Mouse (Mus musculus) kidney, embryonic 16.5 days (tissue): ENCODE data around the gene Nxn. TPM values are rescaled to one million over a fixed set of nuclear protein-coding genes. Genes with fewer than 3 reads are reported as not detected.

ENCODE experiments used
- ATAC-seq: fragments of 200-750 bp; cut with Nextera tagmentation; 2 replicates; pipeline ENCODE4 v1.8.0; 2017; ENCODE audit warnings: moderate TSS enrichment; ENCODE audit not compliant: low FRiP score, low TSS enrichment
- H3K27ac ChIP-seq: fragments of 300-500 bp; sonication (generic); 2 replicates; pipeline ENCODE4 v1.5.1; 2014; ENCODE audit warnings: low read length
- H3K27me3 ChIP-seq: fragments of 300-500 bp; sonication (generic); 2 replicates; pipeline ENCODE4 v1.6.1; 2014; ENCODE audit warnings: low read length, control low read depth, mixed read lengths; ENCODE audit not compliant: insufficient read depth
- H3K36me3 ChIP-seq: fragments of 300-500 bp; sonication (generic); 2 replicates; pipeline ENCODE4 v1.6.1; 2014; ENCODE audit warnings: low read length, control low read depth, mixed read lengths; ENCODE audit not compliant: insufficient read depth
- H3K4me1 ChIP-seq: fragments of 300-500 bp; sonication (generic); 2 replicates; pipeline ENCODE4 v1.6.1; 2014; ENCODE audit warnings: low read length, control low read depth, mixed read lengths; ENCODE audit not compliant: insufficient read depth
- H3K4me2 ChIP-seq: fragments of 300-500 bp; sonication (generic); replicated peaks from 2 replicates; pipeline ENCODE4 v1.6.1; 2014; ENCODE audit warnings: low read depth, low read length
- H3K4me3 ChIP-seq: fragments of 300-500 bp; sonication (generic); 2 replicates; pipeline ENCODE4 v1.5.1; 2014; ENCODE audit warnings: mild to moderate bottlenecking, low read length
- H3K9ac ChIP-seq: fragments of 300-500 bp; sonication (generic); replicated peaks from 2 replicates; pipeline ENCODE4 v1.6.1; 2014; ENCODE audit warnings: low read length
- H3K9me3 ChIP-seq: fragments of 300-500 bp; sonication (generic); 2 replicates; pipeline ENCODE4 v1.6.1; 2016; ENCODE audit warnings: low read length, control low read depth
- WGBS: fragments of 180-500 bp; shearing (Covaris S2); extraction: QIAGEN DNeasy Blood & Tissue Kit; methylation state at CpG from one replicate; pipeline ENCODE4 v1.1.7; 2014; 5-methylcytosine and 5-hydroxymethylcytosine counted together
- polyA plus RNA-seq: library from polyadenylated mRNA; unstranded; fragments of >200 nt; fragmentation: Nextera tagmentation; extraction: Ambion mirVana; gene quantifications from 2 replicates; pipeline ENCODE4 v1.2.1, GENCODE M21; 2015

Gene Nxn
- polyA plus RNA-seq, 1 experiment from 2014 or later: 26.9 TPM

DNA sequence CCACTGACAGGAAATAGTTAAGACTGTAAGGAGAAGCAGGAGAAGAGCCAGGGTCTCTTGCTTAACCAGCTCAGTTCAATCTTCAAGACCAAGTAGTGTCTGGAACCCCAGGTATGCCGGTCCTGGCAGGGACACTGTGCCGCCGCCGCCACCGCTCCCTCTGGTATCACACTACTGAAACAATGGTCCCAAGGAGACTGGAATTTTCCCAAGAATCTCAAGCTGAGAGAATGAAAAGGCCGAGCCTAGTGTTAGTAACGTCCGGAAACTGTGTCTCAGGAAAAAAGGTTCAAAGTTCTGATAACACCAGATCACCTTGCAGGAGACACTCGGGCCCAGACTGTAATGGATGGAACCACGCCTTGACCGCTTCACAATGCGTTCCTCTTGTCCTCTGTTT is 41.5 kb downstream of the Nxn start:
- H3K9ac ChIP-seq: no peak overlapping the region
- no peak overlapping the region for H3K27ac ChIP-seq
- H3K4me3 ChIP-seq: no peak overlapping the region
- 80% methylated on average over 12 of the region's 12 CpGs for WGBS
- peaks cover 75% of the 10 kb centered on the region for H3K4me1 ChIP-seq
- H3K27me3 ChIP-seq: no peaks in the 10 kb centered on the region
- no peak overlapping the region for H3K4me2 ChIP-seq
- ATAC-seq: no peak
- no peaks in the 10 kb centered on the region for H3K9me3 ChIP-seq
- no peaks in the 10 kb centered on the region for H3K36me3 ChIP-seq

GRCm38 (mm10) chr11:76356091-76356490 is 42.8 kb downstream of the Nxn start:
- peaks cover 82% of the 10 kb centered on the region for H3K4me1 ChIP-seq
- no peaks in the 10 kb centered on the region for H3K9me3 ChIP-seq
- H3K27ac ChIP-seq: no peak overlapping the region
- no peaks in the 10 kb centered on the region for H3K27me3 ChIP-seq
- no peak overlapping the region for H3K9ac ChIP-seq
- ATAC-seq: no peak
- WGBS: 79% methylated on average over 11 of the region's 11 CpGs
- no peak overlapping the region for H3K4me2 ChIP-seq
- H3K4me3 ChIP-seq: no peak overlapping the region
- H3K36me3 ChIP-seq: no peaks in the 10 kb centered on the region

DNA sequence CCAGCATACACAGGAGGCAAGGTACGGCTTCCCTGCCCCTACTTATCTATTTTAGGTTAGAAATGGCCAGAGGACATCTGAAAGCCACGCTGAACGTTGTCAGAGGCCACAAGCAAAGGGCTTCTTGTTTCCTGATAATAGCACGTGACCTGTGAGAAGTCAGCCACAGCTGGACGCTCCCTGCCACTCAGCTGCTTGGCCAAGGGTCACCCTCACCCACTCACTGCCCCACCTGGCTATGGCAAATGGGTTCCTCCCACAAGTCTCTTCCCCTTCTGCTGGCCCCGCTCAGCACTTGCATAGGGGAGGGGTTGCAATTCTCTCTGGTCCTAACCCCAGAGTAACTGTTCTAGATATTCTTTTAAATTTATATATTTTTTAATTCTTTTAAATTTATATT is 43.5 kb downstream of the Nxn start:
- 40% methylated on average over 6 of the region's 6 CpGs for WGBS
- Histone ChIP-seq H3K4me1 (peaks cover 85% of the 10 kb centered on the region), H3K4me3 (no peak overlapping the region), H3K4me2 (no peak overlapping the region), H3K27me3 (no peaks in the 10 kb centered on the region), H3K36me3 (no peaks in the 10 kb centered on the region), H3K27ac (no peak overlapping the region), H3K9me3 (no peaks in the 10 kb centered on the region), H3K9ac (no peak overlapping the region)
- ATAC-seq: peak; percentile 64; the same call in 1 of the 2 replicates

GRCm38 (mm10) chr11:76352861-76353558 is 45.9 kb downstream of the Nxn start:
- Histone ChIP-seq H3K9ac (no peak overlapping the region), H3K9me3 (no peaks in the 10 kb centered on the region), H3K4me2 (no peak overlapping the region), H3K36me3 (no peaks in the 10 kb centered on the region), H3K27ac (peak overlapping the region; percentile 66), H3K4me3 (no peak overlapping the region), H3K4me1 (peaks cover 84% of the 10 kb centered on the region), H3K27me3 (no peaks in the 10 kb centered on the region)
- WGBS: 50% methylated on average over 16 of the region's 16 CpGs
- no peak for ATAC-seq

GRCm38 (mm10) chr11:76351624-76352011 is 47.3 kb downstream of the Nxn start:
- H3K4me3 ChIP-seq: no peak overlapping the region
- WGBS: 21% methylated on average over 3 of the region's 3 CpGs
- no peak overlapping the region for H3K9ac ChIP-seq
- H3K4me1 ChIP-seq: peaks cover 74% of the 10 kb centered on the region
- H3K27me3 ChIP-seq: no peaks in the 10 kb centered on the region
- 0 out of 2 replicates have a peak overlapping the region, but pooled peaks have one; percentile 30 for H3K27ac ChIP-seq
- no peak for ATAC-seq
- 0 out of 2 replicates have a peak overlapping the region, but pooled peaks have one; percentile 7 for H3K4me2 ChIP-seq
- no peaks in the 10 kb centered on the region for H3K36me3 ChIP-seq
- no peaks in the 10 kb centered on the region for H3K9me3 ChIP-seq

- 30% methylated on average over 10 of the region's 10 CpGs for WGBS
- H3K4me2 ChIP-seq: 0 out of 2 replicates have a peak overlapping the region, but pooled peaks have one; percentile 7
These were observed 47.9 kb downstream of the Nxn start for GRCm38 (mm10) chr11:76350931-76351623.

GRCm38 (mm10) chr11:76349833-76350232 is 49.1 kb downstream of the Nxn start:
- H3K9ac ChIP-seq: 0 out of 2 replicates have a peak overlapping the region, but pooled peaks have one; percentile 25
- no peak overlapping the region for H3K4me3 ChIP-seq
- peak overlapping the region; percentile 52 for H3K27ac ChIP-seq
- no peaks in the 10 kb centered on the region for H3K27me3 ChIP-seq
- ATAC-seq: no peak
- H3K9me3 ChIP-seq: no peaks in the 10 kb centered on the region
- WGBS: 47% methylated on average over 5 of the region's 5 CpGs
- H3K4me2 ChIP-seq: no peak overlapping the region
- no peaks in the 10 kb centered on the region for H3K36me3 ChIP-seq
- H3K4me1 ChIP-seq: peaks cover 61% of the 10 kb centered on the region

More at GRCm38 (mm10) chr11:76350931-76351623, 47.9 kb downstream of the Nxn start:
- no peak for ATAC-seq
- no peak overlapping the region for H3K4me3 ChIP-seq
- no peaks in the 10 kb centered on the region for H3K9me3 ChIP-seq
- H3K27ac ChIP-seq: no peak overlapping the region
- H3K4me1 ChIP-seq: peaks cover 73% of the 10 kb centered on the region
- no peaks in the 10 kb centered on the region for H3K36me3 ChIP-seq
- H3K9ac ChIP-seq: no peak overlapping the region
- H3K27me3 ChIP-seq: no peaks in the 10 kb centered on the region

DNA sequence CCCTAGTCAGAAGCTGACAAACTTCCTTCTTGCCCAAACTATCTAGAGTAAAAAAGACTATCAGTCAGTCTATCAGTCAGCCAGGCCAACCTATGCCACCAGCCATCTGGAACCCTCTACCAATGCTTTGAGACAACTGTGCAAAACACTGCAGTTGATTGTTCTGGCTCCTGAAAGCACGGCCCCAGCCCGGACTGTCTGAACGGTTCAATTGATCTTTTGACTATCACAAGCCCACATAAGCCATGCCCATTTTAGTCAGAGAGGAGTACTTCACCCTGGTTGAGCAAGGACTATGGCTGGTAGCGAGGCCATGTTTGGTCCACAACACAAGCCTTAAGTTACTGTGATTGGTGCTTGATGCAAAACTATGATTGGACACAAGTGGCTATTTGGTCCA is 51.4 kb downstream of the Nxn start:
- no peaks in the 10 kb centered on the region for H3K9me3 ChIP-seq
- no peak overlapping the region for H3K4me2 ChIP-seq
- ATAC-seq: no peak
- H3K27me3 ChIP-seq: no peaks in the 10 kb centered on the region
- no peak overlapping the region for H3K27ac ChIP-seq
- H3K4me3 ChIP-seq: no peak overlapping the region
- peaks cover 50% of the 10 kb centered on the region for H3K4me1 ChIP-seq
- no peaks in the 10 kb centered on the region for H3K36me3 ChIP-seq
- no peak overlapping the region for H3K9ac ChIP-seq
- 82% methylated on average over 4 of the region's 4 CpGs for WGBS

GRCm38 (mm10) chr11:76343031-76343430 is 55.9 kb downstream of the Nxn start:
- Histone ChIP-seq H3K9me3 (no peaks in the 10 kb centered on the region), H3K27me3 (no peaks in the 10 kb centered on the region), H3K27ac (no peak overlapping the region), H3K4me3 (no peak overlapping the region), H3K9ac (no peak overlapping the region), H3K4me1 (peaks cover 39% of the 10 kb centered on the region), H3K4me2 (no peak overlapping the region), H3K36me3 (no peaks in the 10 kb centered on the region)
- WGBS: 58% methylated on average over 9 of the region's 9 CpGs
- ATAC-seq: no peak
